Mouse (Mus musculus) left cerebral cortex, postnatal 25 days (tissue): ENCODE measurements around the gene Prdm10. TPM values are rescaled to one million over a fixed set of nuclear protein-coding genes. Genes with fewer than 3 reads are reported as not detected.

Source experiments
- DNase-seq, 2 experiments: peaks; one replicate each; pipeline ENCODE4 v3.0.0; 2022; ENCODE audit warnings: low spot score in 2 of 2, mixed read lengths in 1 of 2
- intact Hi-C: fragments of 180-260 bp; cut with DNase I; formaldehyde crosslinking; loops from one replicate; pipeline ENCODE4 v1.15.1; 2025
- total RNA-seq, 2 experiments: library from RNA; stranded (reverse); gene quantifications; 2 replicates each; pipeline ENCODE4 v1.2.3; 2021

Prdm10 gene
- total RNA-seq, 2 experiments from 2014 or later: 21.1 to 21.4 TPM

DNA sequence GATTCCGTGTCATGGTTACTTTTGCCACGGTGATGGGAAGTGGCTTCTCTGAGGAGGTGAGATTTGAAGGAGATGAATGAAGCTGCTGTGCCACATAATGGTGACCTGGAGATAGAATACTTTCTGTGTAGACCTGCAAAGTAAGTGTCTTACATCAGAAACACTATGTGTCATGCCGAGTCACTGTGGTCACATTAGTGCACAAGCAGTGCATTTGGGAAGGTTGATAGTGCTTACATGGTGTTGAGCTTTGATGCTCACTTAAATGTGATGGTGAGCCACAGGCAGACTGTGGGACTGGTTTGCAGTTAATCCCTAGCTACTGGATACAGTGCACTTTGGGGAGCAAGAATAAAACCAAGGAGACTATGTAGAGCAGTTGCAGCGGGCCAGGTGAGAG is 131.8 kb downstream of the Prdm10 start:
- intact Hi-C loops: no loop called here
- DNase-seq: no peak

DNA sequence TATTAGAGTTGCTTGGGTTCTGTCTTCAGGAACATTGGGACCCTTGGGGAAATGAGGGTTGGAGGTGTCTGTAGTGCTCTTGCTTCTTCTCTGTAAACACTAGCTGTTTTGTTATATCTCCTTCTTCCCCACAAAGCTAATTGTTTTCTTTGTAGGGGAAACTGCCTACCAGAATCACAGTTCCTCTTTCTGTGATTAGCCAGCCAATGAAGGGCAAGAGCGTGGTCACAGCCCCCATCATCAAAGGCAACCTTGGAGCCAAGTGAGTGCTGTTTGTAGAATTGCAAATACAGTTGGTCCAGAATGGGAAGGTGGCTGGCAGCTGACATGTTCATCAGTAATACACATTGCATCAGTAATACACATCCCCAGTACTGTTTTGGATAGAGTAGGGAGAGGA is 138.5 kb downstream of the Prdm10 start:
- intact Hi-C loops: loop anchor here (5.0 kb wide), 1 partner anchor 123 kb away; no protein-coding TSS in a partner anchor
- no peak for DNase-seq

DNA sequence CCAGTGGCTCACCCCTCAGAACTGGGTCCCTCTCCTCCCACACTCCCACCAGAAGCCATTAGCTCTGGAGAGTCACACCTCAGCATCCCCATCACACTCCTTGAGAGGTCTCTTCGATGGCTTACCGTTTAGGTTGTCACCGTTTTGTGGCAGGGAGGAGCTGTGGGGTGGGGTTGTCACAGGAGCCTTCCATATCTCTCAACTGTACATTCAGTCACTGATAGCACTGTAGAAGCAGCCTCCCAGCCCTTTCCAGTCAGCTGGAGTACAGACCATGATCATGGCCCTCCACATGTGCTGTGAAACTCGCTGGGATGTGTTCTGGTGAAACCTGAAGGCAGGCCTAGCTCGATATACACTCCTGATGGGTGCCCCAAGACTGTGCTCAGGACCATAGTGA is 141.8 kb downstream of the Prdm10 start:
- DNase-seq: no peak
- intact Hi-C loops: no loop called here

DNA sequence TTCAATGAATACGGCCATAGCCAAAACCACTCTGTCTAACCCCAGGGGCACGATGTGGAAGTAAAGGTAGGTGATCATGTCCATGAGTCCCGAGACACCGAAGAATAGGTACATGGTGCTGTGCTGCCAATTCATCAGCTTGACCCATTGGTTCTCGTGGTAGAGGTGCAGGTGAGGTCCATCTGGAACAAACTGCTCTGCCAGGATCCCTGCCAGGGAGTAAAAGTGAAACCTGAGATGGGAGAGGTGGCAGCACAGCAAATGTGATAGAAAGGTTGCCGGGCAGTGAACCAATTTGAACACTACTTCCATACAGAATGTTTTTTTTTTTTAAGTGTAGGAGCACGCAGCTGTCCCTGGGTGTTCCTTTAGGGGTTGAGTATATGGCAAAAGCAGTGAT is 148.6 kb downstream of the Prdm10 start:
- no peak for DNase-seq
- intact Hi-C loops: no loop called here

DNA sequence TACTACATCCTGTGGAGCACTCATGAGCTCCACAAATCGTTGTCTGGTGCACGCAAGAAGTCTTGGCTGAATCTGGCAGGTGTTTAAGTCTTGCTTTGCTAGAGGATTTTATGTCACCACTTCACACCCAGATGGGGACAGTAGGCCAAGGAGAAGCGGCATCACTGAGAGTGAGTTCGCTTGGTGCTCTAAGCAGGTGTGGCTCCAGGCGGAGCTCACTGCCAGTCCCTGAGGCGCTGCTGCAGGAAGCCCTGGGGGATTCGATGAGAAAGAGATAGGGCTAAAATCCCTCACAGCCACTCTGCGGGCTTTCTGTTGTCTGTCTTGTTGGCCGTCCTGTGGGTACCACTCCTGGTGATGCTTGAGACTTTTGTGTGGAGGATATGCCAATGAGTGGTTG is 149.7 kb downstream of the Prdm10 start:
- intact Hi-C loops: no loop called here

More for the DNA sequence above, 149.7 kb downstream of the Prdm10 start:
- no peak for DNase-seq

Other genes with a start within 250 kb of the Prdm10 start
- gene Zbtb44, start 249.9 kb upstream of the Prdm10 start, total RNA-seq: 10 to 100 TPM; 39.8 to 42.1 TPM
- 1 to 10 TPM in 1 of 2 experiments, under 1 TPM in 1; 0.60 to 1.3 TPM for gene St14, start 148.7 kb upstream of the Prdm10 start, total RNA-seq
- gene Aplp2, start 68.7 kb upstream of the Prdm10 start, total RNA-seq: 100 to 1,000 TPM; 542 to 572 TPM
- 10 to 100 TPM; 25.5 to 27.1 TPM for gene Nfrkb, start 105.7 kb downstream of the Prdm10 start, total RNA-seq
- not detected for gene Tmem45b, start 183.9 kb downstream of the Prdm10 start, total RNA-seq